ENCODE assay signal across 8 mouse cellular contexts in the genomic region with DNA sequence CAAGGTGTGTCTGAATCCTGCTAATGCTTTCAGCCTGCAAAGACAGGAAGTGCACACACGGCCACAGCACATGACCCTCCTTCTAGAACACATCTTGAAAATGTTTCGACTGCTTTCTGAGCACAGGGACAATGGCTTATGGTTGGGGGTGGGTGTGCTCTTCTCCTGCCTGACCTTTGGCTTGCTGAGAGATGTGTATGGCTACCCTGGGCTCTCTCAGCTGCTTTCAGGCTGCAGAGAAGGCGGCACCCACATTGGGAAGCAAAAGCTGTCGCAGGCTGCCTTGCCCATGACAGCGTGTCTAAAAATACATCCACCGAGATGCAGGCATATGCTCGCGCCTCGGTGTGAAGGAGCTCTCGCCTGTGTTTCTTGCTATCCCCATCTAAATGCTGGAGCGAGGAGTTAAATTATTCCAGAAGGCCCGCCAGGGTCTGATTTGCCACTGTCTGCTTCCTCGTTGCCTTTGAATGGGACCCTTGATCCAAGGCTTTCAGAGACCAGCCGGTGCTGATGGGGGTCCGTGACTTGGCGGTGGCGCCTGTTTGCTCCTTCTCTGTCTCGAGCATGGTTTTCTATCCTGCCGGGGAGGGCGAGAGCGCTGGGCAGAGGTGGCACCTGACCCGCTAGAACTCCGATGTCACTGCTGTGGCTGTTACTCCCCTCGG.
DNase-seq lines count a peak whose midpoint lies in the region; ATAC-seq lines count a peak whose summit lies in the region.

No protein-coding gene starts in this region.

- H3K36me3 ChIP-seq in hindbrain, embryonic 13.5 days, result no peaks in the 10 kb centered on the region
- H3K36me3 ChIP-seq in neural tube, embryonic 13.5 days, result no peaks in the 10 kb centered on the region

- no peaks in the 10 kb centered on the region for H3K27me3 ChIP-seq in hindbrain, embryonic 13.5 days
- H3K27me3 ChIP-seq in neural tube, embryonic 13.5 days, result no peaks in the 10 kb centered on the region

- H3K4me3 ChIP-seq in hindbrain, embryonic 13.5 days, result peak overlapping the region; percentile 45
- peak overlapping the region; percentile 43 for H3K4me3 ChIP-seq in neural tube, embryonic 13.5 days

- H3K4me1 ChIP-seq in hindbrain, embryonic 13.5 days (replicated peaks), result peaks cover 49% of the 10 kb centered on the region
- H3K4me1 ChIP-seq in neural tube, embryonic 13.5 days (replicated peaks), result peaks cover 73% of the 10 kb centered on the region

- peak overlapping the region; percentile 90 for H3K9ac ChIP-seq in hindbrain, embryonic 13.5 days
- peak overlapping the region; percentile 89 for H3K9ac ChIP-seq in neural tube, embryonic 13.5 days

- under 1% methylated on average over 24 of the region's 24 CpGs for WGBS in hindbrain, embryonic 13.5 days
- WGBS in neural tube, embryonic 13.5 days, result 1% methylated on average over 24 of the region's 24 CpGs

- peak; percentile 46 for DNase-seq in adrenal gland, postnatal 14 days
- DNase-seq in adrenal gland, adult 8-10 months, result no peak
- DNase-seq in cerebellum, postnatal 10 days, result peak; percentile 70 to 76
- peak; percentile 73 to 76 for DNase-seq in frontal cortex, postnatal 14 days (ENCODE audit: low spot score in 2 of 2)
- DNase-seq in left cerebral cortex, postnatal 4 days, result peak; percentile 76
- no peak for DNase-seq in c-Kit-positive CD71-positive TER-119-positive erythroid progenitor cells, embryonic 14.5 days (ENCODE audit: low spot score)

- peak overlapping the region; percentile 100 for H3K27ac ChIP-seq in hindbrain, embryonic 13.5 days
- H3K27ac ChIP-seq in neural tube, embryonic 13.5 days (replicated peaks), result peak overlapping the region; percentile 99

- H3K9me3 ChIP-seq in hindbrain, embryonic 13.5 days, result no peaks in the 10 kb centered on the region
- H3K9me3 ChIP-seq in neural tube, embryonic 13.5 days, result no peaks in the 10 kb centered on the region

- peak overlapping the region; percentile 76 for H3K4me2 ChIP-seq in hindbrain, embryonic 13.5 days
- peak overlapping the region; percentile 68 for H3K4me2 ChIP-seq in neural tube, embryonic 13.5 days

- peak; percentile 55 for ATAC-seq in hindbrain, embryonic 13.5 days (ENCODE audit: low FRiP score)
- peak; percentile 52 for ATAC-seq in neural tube, embryonic 13.5 days (ENCODE audit: low read depth)

- intact Hi-C loops in left cerebral cortex, postnatal 4 days (cut with DNase I), result loop anchor here (2.0 to 5.0 kb wide), 4 partner anchors 86 to 576 kb away; no protein-coding TSS in a partner anchor

Comparison
In these comparisons a context has a peak if more than half of its experiments do, and no peak if none do; other contexts are left out.
1. DNase-seq: peak in adrenal gland, postnatal 14 days (single experiment), cerebellum, postnatal 10 days (2 of 2), frontal cortex, postnatal 14 days (2 of 2) and left cerebral cortex, postnatal 4 days (single experiment); none in adrenal gland, adult 8-10 months (single experiment) and c-Kit-positive CD71-positive TER-119-positive erythroid progenitor cells, embryonic 14.5 days (single experiment).